Mouse (Mus musculus) liver, adult 2 months (tissue): ENCODE results near the gene Whamm. TPM values are rescaled to one million over a fixed set of nuclear protein-coding genes. Genes with fewer than 3 reads are reported as not detected.
A peak's percentile ranks its signal among the peaks of the same experiment; 100 is the strongest.

Source experiments
- DNase-seq: peaks from one replicate; pipeline ENCODE4 v3.0.0-alpha.2; 2011; ENCODE audit warnings: low read depth, low spot score; ENCODE audit errors: extremely low read depth
- H3K27ac ChIP-seq: fragments of 200-500 bp; replicated peaks from 2 replicates; pipeline ENCODE4 v1.5.1; 2012; ENCODE audit warnings: low read depth, mild to moderate bottlenecking, control low read depth, inconsistent platforms, low read length; ENCODE audit not compliant: insufficient read depth
- H3K27me3 ChIP-seq: fragments of 200-500 bp; 2 replicates; pipeline ENCODE4 v1.6.1; 2012; ENCODE audit warnings: mild to moderate bottlenecking, moderate library complexity, low read length, inconsistent platforms; ENCODE audit not compliant: control insufficient read depth, insufficient read depth
- H3K36me3 ChIP-seq: fragments of 200-500 bp; 2 replicates; pipeline ENCODE4 v1.6.1; 2012; ENCODE audit warnings: low read length, inconsistent platforms; ENCODE audit not compliant: control insufficient read depth, insufficient read depth
- H3K4me1 ChIP-seq: fragments of 200-500 bp; 2 replicates; pipeline ENCODE4 v1.6.1; 2011; ENCODE audit warnings: low read length; ENCODE audit not compliant: control insufficient read depth, insufficient read depth
- H3K4me3 ChIP-seq: fragments of 200-500 bp; 2 replicates; pipeline ENCODE4 v1.5.1; 2011; ENCODE audit warnings: low read depth, mild to moderate bottlenecking, control low read depth, low read length, moderate library complexity; ENCODE audit not compliant: insufficient read depth
- H3K79me2 ChIP-seq: fragments of 200-500 bp; 2 replicates; pipeline ENCODE4 v1.6.1; 2012; ENCODE audit warnings: inconsistent platforms, mild to moderate bottlenecking, low read length, moderate library complexity; ENCODE audit not compliant: control insufficient read depth, insufficient read depth
- H3K9ac ChIP-seq: fragments of 200-500 bp; 2 replicates; pipeline ENCODE4 v1.6.1; 2012; ENCODE audit warnings: low read depth, mild to moderate bottlenecking, control low read depth, inconsistent platforms, low read length
- CTCF ChIP-seq: fragments of 200-500 bp; IDR thresholded peaks from 2 replicates; pipeline ENCODE4 v1.5.1; 2011; ENCODE audit warnings: low read depth, low read length, control low read depth
- POLR2A ChIP-seq: fragments of 200-500 bp; IDR thresholded peaks from 2 replicates; pipeline ENCODE4 v1.6.1; 2011; ENCODE audit warnings: low read length, control low read depth; ENCODE audit not compliant: insufficient read depth; ENCODE audit errors: extremely low read depth
- WGBS: fragments of 180-500 bp; shearing (Covaris S2); methylation state at CpG from one replicate; pipeline ENCODE4 v1.1.7; 2018; 5-methylcytosine and 5-hydroxymethylcytosine counted together
- polyA plus RNA-seq: library from polyadenylated mRNA; depleted of rRNA; stranded (reverse); fragments of >200 nt; gene quantifications from 2 replicates; pipeline ENCODE4 v1.2.3, GENCODE M21; 2012
- total RNA-seq: library from RNA; depleted of rRNA; stranded (reverse); fragments of >200 nt; gene quantifications from 2 replicates; pipeline ENCODE4 v1.2.3, GENCODE M21; 2014

The Whamm gene
- total and polyA plus RNA-seq, 2 experiments: 20.7 to 44.6 TPM

- Histone ChIP-seq H3K27ac (no peak overlapping the region), H3K9ac (no peak overlapping the region), H3K36me3 (peaks cover 43% of the 10 kb centered on the region), H3K27me3 (no peaks in the 10 kb centered on the region), H3K79me2 (peaks cover 33% of the 10 kb centered on the region), H3K4me1 (peaks cover 32% of the 10 kb centered on the region), H3K4me3 (no peak overlapping the region)
- DNase-seq: no peak
- WGBS: 86% methylated on average over 7 of the region's 7 CpGs
- TF ChIP-seq POLR2A (no peak), CTCF (no peak)
These were observed 7.3 kb downstream of the Whamm start for GRCm38 (mm10) chr7:81578413-81578812.

DNA sequence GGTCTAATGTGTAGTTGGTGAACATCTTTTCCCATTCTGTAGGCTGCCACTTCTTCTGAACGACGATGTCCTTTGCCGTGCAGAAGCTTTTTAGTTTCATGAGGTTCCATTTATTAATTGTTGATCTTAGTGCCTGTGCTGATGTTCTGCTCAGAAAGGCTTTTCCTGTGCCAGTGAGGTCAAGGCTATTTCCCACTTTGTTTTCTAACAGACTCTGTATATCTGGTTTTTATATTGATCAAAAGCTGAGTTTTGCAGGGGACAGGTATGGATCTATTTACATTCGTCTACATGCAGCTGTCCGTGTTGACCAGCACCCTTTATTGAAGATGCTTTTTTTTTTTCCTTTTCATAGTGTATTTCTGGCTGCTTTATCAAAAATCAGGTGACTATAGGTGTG is 8.2 kb downstream of the Whamm start:
- Histone ChIP-seq H3K4me1 (peaks cover 34% of the 10 kb centered on the region), H3K27ac (peak overlapping the region; percentile 40; the same call in 1 of the 2 replicates), H3K27me3 (no peaks in the 10 kb centered on the region), H3K4me3 (no peak overlapping the region), H3K9ac (no peak overlapping the region), H3K36me3 (peaks cover 47% of the 10 kb centered on the region), H3K79me2 (peaks cover 31% of the 10 kb centered on the region)
- no peak for TF ChIP-seq CTCF
- no peak for TF ChIP-seq POLR2A
- 27% methylated on average over 5 of the region's 5 CpGs for WGBS
- peak; percentile 58 for DNase-seq

GRCm38 (mm10) chr7:81583512-81583911 is 12.4 kb downstream of the Whamm start:
- no peak for DNase-seq
- TF ChIP-seq CTCF (no peak), POLR2A (no peak)
- Histone ChIP-seq H3K4me1 (peaks cover 34% of the 10 kb centered on the region), H3K27ac (peak overlapping the region; percentile 12; the same call in 1 of the 2 replicates), H3K36me3 (peaks cover 38% of the 10 kb centered on the region), H3K27me3 (no peaks in the 10 kb centered on the region), H3K79me2 (peaks cover 11% of the 10 kb centered on the region; the same call in 1 of the 2 replicates), H3K9ac (no peak overlapping the region), H3K4me3 (no peak overlapping the region)
- 60% methylated on average over 3 of the region's 3 CpGs for WGBS

- Histone ChIP-seq H3K27me3 (no peaks in the 10 kb centered on the region), H3K79me2 (peaks cover 11% of the 10 kb centered on the region; the same call in 1 of the 2 replicates), H3K4me3 (no peak overlapping the region), H3K27ac (peak overlapping the region; percentile 94), H3K36me3 (peaks cover 30% of the 10 kb centered on the region), H3K4me1 (peaks cover 34% of the 10 kb centered on the region), H3K9ac (peak overlapping the region; percentile 13; the same call in 1 of the 2 replicates)
- peak; percentile 85 for DNase-seq
- TF ChIP-seq POLR2A (no peak), CTCF (no peak)
- WGBS: 29% methylated on average over 7 of the region's 7 CpGs
These were observed 14.3 kb downstream of the Whamm start for GRCm38 (mm10) chr7:81585326-81585725.

DNA sequence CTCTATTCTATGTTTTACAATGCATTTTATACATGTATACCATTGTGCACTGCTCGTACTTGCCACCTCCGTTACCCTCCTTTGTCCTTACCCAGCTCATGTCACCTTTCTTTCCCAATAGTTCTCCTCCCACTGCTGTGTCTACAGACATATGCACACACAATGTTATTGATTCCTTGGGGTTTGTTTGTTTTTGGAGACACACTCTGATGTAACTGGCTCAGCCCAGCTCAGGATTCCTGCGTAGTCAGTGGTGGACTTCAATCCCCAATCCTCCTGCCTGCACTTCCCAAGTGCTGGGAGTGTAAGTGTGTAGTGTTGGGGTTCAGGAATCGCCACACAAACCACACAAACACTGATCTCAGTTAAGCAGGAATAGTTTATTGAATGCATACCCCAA is 16.2 kb downstream of the Whamm start:
- Histone ChIP-seq H3K4me1 (peaks cover 37% of the 10 kb centered on the region), H3K27ac (peak overlapping the region; percentile 93), H3K9ac (peak overlapping the region; percentile 28), H3K4me3 (no peak overlapping the region), H3K27me3 (no peaks in the 10 kb centered on the region), H3K36me3 (peaks cover 44% of the 10 kb centered on the region), H3K79me2 (peaks cover 11% of the 10 kb centered on the region; the same call in 1 of the 2 replicates)
- WGBS: 30% methylated on average over 4 of the region's 4 CpGs
- no peak for TF ChIP-seq CTCF
- TF ChIP-seq POLR2A: no peak
- peak; percentile 99 for DNase-seq

GRCm38 (mm10) chr7:81592686-81593085 is 21.6 kb downstream of the Whamm start:
- Histone ChIP-seq H3K27me3 (no peaks in the 10 kb centered on the region), H3K4me1 (peaks cover 36% of the 10 kb centered on the region), H3K9ac (peak overlapping the region; percentile 26), H3K36me3 (peaks cover 51% of the 10 kb centered on the region), H3K79me2 (peaks cover 2% of the 10 kb centered on the region; the same call in 1 of the 2 replicates), H3K4me3 (no peak overlapping the region), H3K27ac (peak overlapping the region; percentile 83)
- TF ChIP-seq CTCF (no peak), POLR2A (no peak)
- 12% methylated on average over 9 of the region's 9 CpGs for WGBS
- peak; percentile 85 for DNase-seq
